Mouse (Mus musculus) liver, adult 10 weeks (tissue): ENCODE results near the gene Reep6. TPM values are rescaled to one million over a fixed set of nuclear protein-coding genes. Genes with fewer than 3 reads are reported as not detected.

Source experiments
- polyA plus RNA-seq: library from polyadenylated mRNA; stranded (reverse); fragments of 350-450 nt; fragmentation: Illumina TruSeq; extraction: RNeasy Lipid Tissue Mini Kit (QIAGEN cat#74804); gene quantifications from one replicate; pipeline ENCODE4 v1.2.3, GENCODE M21; 2014; ENCODE audit warnings: low read depth, low replicate concordance

The Reep6 gene
- polyA plus RNA-seq = 47.3 TPM

GRCm38 (mm10) chr10:80329273-80330081 is at the start of gene Reep6, which contains the start of gene Pcsk4:
Gene Reep6, plus strand, starts transcription at chr10:80329953.
Gene Pcsk4, minus strand, starts transcription at chr10:80329498.

GRCm38 (mm10) chr10:80292251-80293146 is 37.3 kb upstream of the Reep6 start, which contains the start of gene Rps15:
Gene Rps15, plus strand, starts transcription at chr10:80292453.

GRCm38 (mm10) chr10:80295618-80296425 is 33.9 kb upstream of the Reep6 start, which contains the start of gene Apc2:
Gene Apc2, plus strand, starts transcription at chr10:80295977.

GRCm38 (mm10) chr10:80320340-80320760 is 9.4 kb upstream of the Reep6 start, which contains the start of gene 2310011J03Rik:
Gene 2310011J03Rik, minus strand, starts transcription at chr10:80320537.

GRCm38 (mm10) chr10:80348244-80348781 is 18.6 kb downstream of the Reep6 start, which contains the start of gene Adamtsl5:
Gene Adamtsl5, minus strand, starts transcription at chr10:80348412.

GRCm38 (mm10) chr10:80356001-80356682 is 26.4 kb downstream of the Reep6 start, which contains the start of gene Plk5:
Gene Plk5, plus strand, starts transcription at chr10:80356459.

Other genes starting within 250 kb of the Reep6 start
- gene Sbno2, start 224.4 kb upstream of the Reep6 start, polyA plus RNA-seq = 0.64 TPM
- 9.5 TPM for gene Stk11, start 214.2 kb upstream of the Reep6 start, polyA plus RNA-seq
- 4.3 TPM for gene Atp5d, start 191.3 kb upstream of the Reep6 start, polyA plus RNA-seq
- not detected for gene Cbarp, start 189.1 kb upstream of the Reep6 start, polyA plus RNA-seq
- gene Midn, start 181.7 kb upstream of the Reep6 start, polyA plus RNA-seq = 5.2 TPM
- 8.9 TPM for gene Cirbp, start 164.0 kb upstream of the Reep6 start, polyA plus RNA-seq
- 1.1 TPM for gene 1600002K03Rik, start 157.0 kb upstream of the Reep6 start, polyA plus RNA-seq
- not detected for gene Efna2, start 150.5 kb upstream of the Reep6 start, polyA plus RNA-seq
- gene Mum1, start 103.5 kb upstream of the Reep6 start, polyA plus RNA-seq = 1.5 TPM
- 3.2 TPM for gene Ndufs7, start 80.8 kb upstream of the Reep6 start, polyA plus RNA-seq
- gene Gamt, start 68.9 kb upstream of the Reep6 start, polyA plus RNA-seq = 20.3 TPM
- 13.7 TPM for gene Dazap1, start 68.5 kb upstream of the Reep6 start, polyA plus RNA-seq
- 3.6 TPM for gene Rps15, start 37.5 kb upstream of the Reep6 start, polyA plus RNA-seq
- not detected for gene Apc2, start 34.0 kb upstream of the Reep6 start, polyA plus RNA-seq
- 0.69 TPM for gene 2310011J03Rik, start 9.4 kb upstream of the Reep6 start, polyA plus RNA-seq
- 0.32 TPM for gene Pcsk4, start 455 bp upstream of the Reep6 start, polyA plus RNA-seq
- 0.13 TPM for gene Adamtsl5, start 18.5 kb downstream of the Reep6 start, polyA plus RNA-seq
- not detected for gene Plk5, start 26.5 kb downstream of the Reep6 start, polyA plus RNA-seq
- gene Mex3d, start 57.7 kb downstream of the Reep6 start, polyA plus RNA-seq = 1.4 TPM
- gene Mbd3, start 69.6 kb downstream of the Reep6 start, polyA plus RNA-seq = 0.98 TPM
- 3.9 TPM for gene Uqcr11, start 76.9 kb downstream of the Reep6 start, polyA plus RNA-seq
- gene Tcf3, start 103.7 kb downstream of the Reep6 start, polyA plus RNA-seq = 1.3 TPM
- gene Onecut3, start 164.9 kb downstream of the Reep6 start, polyA plus RNA-seq = not detected
- not detected for gene Atp8b3, start 209.2 kb downstream of the Reep6 start, polyA plus RNA-seq
- 0.72 TPM for gene Rexo1, start 231.6 kb downstream of the Reep6 start, polyA plus RNA-seq
- gene Klf16, start 247.4 kb downstream of the Reep6 start, polyA plus RNA-seq = 0.50 TPM